Mouse (Mus musculus): Measurements from ENCODE around the gene Ntn5.
A peak's percentile ranks its signal among the peaks of the same experiment; 100 is the strongest.

Gene Ntn5

DNA sequence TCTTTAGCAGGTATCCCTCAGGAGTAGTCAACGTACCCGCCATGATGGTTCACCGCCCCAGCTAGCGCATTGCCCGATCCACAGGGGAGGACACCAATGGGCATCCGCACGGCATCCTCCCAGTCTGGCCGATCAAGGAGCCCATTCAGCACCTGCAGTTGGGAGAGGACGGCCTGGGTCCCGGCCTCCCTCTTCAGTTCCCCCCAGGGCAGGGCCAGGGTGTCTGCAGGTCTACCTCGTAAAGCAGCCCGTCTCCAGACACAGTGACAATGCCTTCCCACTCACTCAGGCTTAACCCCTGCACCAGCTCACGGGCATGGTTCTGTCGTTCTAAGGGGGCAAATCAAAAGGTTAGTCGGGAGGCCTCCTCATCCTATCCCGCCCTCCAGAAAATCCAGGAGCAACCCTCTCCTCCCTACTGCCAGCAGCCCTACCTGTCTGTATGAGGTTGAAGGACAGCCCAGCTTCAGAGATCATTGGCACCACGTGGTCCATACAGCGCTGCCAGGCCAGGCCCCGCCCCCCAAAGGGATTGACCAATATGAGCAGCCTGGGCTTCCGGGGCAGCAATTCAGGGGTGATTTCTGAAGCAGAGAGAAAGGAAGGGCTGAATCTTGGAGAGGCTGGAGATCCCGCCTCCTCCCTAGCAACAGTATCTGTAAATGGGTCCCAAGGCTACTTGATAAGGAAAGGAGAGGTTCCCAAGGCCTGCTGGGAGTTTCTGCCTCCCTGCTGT lies 28.4 kb downstream of the Ntn5 start:
- DNase-seq (ENCODE audit: low spot score in 2 of 2) = no peak

DNA sequence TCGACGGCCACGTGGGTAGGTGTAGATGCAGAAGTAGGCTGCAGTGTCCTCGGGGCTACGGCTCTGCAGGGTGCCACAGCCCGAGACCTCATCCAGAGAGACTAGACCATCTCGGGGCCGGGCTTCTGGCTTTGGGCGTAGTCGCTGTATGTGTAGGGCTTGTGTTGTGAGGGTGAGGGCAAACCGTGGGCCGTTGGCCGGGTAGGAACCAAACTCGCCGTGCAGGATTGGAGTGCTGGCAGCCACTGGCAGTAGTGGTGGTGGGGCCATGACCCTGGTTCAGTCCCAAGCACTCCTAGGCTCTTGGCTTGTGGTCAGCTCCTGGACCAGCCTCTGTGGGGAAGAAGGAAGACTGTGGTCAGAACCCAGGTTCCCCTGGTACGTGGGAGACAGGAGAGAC lies 29.6 kb downstream of the Ntn5 start:
- DNase-seq (ENCODE audit: low spot score in 2 of 2) = no peak

DNA sequence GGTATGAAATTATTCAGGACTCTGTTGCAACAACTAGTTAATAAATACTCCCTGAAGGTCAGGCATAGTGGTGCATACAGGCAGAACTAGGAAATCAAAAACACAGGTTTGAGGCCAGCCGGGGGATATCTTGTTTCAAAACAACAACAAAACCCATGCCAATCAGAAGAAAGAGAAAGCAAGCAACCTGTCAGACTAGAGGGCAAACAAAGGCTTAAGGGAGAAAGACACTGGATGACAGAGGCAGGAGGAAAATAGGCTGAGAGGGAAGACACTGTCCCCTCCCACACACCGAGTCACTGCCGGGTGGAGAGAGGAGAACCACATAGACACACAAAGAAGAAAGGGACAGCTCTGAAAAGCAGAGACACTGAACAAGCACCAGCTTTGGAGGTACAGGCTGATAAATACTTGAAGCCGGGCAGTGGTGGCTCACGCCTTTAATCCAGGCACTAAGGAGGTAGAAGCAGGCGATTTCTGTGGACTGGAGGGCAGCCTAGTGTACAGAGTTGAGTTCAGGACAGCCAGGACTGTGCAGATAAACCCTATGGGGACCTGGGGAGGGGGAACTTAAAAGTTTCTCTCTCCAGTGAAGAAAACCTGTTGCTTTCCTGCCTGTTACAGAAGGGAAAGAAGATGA lies 30.2 kb downstream of the Ntn5 start:
- DNase-seq (ENCODE audit: low spot score in 2 of 2) = no peak

DNA sequence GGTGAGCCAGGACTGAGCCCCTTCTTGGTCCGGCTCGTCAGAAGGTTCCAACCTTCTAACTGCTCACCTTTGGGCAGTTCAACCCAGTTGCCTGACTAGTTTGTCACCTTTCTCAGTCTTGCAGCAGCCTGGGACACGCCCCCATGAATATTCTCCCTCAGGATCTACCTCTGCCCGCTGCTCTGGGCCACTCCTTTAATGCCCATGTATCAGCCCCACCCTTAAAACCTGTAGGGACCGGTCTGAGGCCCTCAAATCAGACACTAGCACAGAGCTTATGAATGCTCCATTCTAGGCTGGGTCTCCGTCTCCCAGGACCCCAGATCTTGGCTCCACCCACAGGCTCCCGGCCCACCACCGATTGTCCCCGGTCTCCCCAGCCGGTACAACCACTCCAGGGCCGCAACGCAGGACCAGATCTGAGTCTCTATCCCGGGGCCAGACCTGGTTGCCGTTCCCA lies 30.8 kb downstream of the Ntn5 start:
- DNase-seq (ENCODE audit: low spot score in 2 of 2) = no peak

DNA sequence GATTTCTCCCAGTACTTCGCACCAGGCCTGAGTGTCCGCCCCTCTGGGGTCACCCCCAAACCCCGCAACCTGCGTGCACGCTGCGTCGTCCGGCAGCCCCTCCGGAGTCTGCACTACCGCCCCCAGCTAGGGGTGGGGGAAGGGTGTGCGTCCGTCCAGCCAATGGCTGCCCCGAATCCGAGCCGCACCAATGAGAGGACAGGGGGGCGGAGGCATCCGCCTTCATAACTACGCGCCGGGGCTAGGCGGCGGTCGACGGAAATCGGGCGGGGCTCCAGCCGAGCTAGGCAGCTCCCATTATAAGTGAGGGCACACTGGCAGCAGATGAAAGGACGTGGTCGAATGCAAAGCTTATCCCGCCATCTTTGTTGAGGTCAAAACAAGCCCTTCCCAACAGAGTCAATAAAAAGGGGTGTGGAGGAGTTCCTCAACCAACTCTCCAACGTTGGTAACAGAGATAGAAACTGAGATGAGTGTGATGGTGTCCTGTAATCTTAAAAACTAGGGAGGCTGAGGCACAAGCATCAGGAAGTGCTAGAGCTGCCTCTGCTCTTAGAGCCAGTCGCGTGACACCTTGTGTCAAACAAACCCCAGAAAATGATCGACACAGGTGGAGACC lies 31.4 kb downstream of the Ntn5 start, which contains the start of gene Rpl18:
Rpl18 (plus strand) TSS at position 368 of the 619 bp plus-strand sequence.
- peak; percentile 93 to 97 for DNase-seq (ENCODE audit: low spot score in 2 of 2)

DNA sequence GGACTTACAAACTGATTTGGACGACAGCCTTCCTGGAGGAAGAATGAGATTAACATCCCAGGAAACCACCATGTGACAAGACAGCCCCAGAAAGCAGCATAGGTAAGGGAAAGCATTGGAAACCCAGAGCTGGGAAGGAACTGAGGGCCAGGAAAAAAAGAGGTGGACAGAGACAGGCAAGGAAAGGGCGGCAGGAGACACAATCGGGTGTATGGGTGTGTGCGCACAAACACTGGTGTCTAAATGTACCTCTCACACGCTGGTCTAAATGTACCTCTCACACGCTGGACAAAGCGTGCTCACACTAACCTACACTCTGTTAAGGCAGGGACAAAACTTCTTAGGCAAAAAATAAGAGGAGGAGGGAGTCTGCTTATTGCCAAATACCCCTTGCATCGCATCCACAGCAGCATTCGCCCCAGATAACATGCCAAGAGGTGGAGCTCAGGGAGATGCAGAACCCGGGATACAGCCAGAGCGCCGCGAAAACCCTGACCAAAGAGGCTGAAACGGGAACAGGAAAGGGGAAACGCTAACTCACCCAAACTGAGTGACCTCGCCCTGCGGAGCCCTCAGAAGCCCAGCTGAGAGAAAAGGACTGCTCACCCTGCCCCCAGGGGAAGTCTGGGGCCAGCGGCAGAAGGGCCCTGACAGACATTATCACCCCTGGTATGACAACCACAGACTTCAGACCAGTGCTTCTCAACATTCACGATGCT lies 32.1 kb downstream of the Ntn5 start:
- DNase-seq (ENCODE audit: low spot score in 2 of 2) = no peak

DNA sequence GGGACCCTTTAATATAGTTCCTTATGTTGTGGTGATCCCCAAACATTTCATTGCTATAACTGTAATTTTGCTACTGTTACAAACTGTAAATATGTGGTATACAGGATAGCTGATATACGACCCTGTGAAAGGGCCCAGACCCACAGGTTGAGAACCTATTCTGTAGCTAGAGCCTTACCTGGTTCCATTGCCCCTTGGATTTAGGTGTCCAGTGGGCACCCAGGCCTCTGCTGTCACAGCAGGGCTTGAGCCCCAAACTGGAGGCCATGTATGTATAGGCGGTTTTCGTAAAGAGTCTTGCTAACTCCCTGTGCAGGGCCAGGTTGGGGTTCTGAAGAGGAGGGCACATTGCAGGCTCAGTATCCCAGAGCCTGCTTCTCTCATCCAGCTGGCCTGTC lies 32.6 kb downstream of the Ntn5 start:
- DNase-seq (ENCODE audit: low spot score in 2 of 2) = no peak

DNA sequence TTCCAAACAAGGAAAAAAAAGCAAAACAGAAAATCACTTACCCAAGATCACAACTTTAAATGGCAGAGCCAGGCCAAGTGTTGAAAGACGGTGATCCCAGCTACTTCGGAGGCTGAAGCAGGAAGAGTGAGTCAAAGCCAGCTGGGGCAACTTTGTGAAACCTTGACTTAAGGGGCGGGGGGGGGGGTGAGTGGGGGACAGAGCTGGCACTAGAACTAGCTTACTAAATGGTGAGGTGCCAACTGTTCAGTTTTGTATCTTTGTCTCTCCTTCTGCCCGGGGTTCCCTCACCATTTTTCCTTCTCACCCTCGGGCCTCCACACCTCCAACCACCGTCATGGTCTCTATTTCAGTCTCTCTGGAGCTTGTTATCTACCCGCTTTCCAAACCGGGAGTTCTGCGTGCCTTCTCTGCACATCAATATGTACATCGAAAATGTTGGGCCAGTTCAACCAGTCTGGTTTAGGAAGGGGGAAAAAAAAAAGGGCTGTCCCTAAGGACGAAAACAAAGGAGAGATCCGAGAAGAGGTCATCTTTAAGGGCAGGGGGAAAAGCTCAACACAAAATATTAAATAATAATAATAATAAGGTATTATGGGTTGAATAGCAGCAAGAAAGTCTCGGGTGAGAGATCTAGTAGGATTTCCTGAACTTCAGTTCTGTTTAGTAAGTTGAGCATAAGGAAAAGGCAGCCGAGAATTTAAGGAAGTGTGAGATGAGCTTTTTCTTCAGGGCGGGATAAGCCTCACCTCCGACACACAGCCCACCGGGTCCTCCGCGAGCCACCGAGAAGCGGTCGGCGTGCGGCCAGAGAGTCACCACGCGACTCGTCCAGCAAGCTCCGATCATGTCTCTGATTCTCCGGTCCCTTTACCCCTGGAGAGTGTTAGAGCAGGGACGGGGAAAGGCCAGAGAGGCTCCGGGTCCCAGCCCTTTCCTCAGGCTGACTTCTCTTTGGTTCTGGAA lies 33.4 kb downstream of the Ntn5 start:
- no peak for DNase-seq (ENCODE audit: low spot score in 2 of 2)

DNA sequence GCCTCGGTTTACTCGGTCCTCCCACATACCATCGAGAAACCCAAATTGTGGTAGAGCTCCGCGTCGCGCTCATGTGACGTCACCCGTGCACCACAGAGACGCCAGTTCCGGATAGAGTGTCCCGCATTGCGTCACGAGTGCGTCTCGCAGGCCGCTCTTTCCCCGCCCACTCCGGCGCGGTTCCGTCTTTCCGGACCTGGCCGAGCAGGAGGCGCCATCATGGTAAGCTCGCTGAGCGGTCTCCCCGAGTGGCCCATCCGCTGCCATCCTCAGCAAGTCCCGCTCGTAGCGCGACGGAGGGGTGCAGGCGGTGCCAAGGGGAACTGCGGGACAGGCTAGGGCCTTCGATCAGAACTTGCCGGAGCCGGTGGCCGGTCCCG lies 34.1 kb downstream of the Ntn5 start, which contains the start of gene Sphk2:
Sphk2 (minus strand) TSS at position 85 of the 380 bp plus-strand sequence.
- DNase-seq (ENCODE audit: low spot score in 2 of 2) = peak; percentile 97 to 98

DNA sequence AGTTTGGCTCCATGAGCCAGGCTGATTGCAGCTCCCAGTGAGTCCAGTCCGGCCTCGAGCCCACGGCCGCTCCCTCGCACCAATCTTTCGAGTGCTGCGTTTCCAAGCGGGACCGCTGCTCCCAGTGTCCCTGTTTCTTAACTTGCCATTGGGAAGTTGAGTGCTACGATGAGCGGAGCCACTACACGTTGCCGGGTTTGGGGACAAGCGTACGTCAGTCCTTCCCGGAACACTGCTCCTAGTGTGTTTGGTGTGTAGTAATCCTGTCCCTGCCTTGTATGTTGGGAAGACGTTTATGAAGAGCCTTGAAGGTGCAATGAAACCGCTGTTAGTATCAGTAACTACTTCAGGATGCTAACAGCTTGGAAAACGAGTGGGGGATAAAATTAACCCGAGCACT lies 34.5 kb downstream of the Ntn5 start:
- no peak for DNase-seq (ENCODE audit: low spot score in 2 of 2)

DNA sequence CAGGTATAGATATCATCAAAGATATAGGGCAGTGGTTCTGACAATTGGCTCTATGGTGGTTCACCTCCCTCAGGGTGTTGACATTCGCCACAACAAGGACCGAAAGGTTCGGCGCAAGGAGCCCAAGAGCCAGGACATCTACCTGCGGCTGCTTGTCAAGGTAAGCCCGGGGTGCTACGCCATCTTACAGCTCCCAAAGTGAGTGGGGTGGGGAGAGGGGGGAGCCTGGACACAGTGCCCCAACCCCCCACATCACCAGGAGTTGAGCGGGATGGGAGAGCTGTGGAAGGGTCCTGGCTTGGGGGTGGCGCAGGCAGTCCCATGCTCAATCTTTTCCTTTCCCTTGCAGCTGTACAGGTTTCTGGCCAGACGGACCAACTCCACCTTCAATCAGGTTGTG lies 35.4 kb downstream of the Ntn5 start:
- DNase-seq (ENCODE audit: low spot score in 2 of 2) = no peak

DNA sequence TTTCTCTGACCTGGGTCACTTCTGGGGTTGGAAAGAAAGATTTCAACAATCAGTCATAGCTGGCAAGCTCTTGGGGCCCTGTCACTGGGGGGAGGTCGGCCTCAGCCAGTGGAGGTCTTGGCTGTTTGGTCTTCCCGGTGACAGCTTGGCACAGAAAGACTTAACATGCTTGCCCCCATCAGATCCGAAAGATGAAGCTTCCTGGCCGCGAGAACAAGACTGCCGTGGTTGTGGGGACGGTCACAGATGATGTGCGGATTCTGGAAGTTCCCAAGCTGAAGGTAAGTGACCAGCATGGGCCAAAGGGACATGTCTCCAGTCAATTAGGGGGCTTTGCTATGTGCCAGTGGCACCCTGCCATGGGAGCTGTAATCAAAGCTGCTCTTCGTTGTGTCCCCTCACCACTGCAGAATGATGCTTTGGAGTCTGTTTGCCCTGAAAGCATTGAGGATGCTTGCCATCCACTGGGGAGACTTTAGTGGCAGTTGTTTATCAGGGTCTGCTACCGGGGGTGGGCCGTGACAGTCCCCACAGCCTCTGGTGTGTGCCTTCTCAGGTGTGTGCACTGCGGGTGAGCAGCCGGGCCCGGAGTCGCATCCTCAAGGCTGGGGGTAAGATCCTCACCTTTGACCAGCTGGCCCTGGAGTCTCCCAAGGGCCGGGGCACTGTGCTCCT lies 36.1 kb downstream of the Ntn5 start:
- DNase-seq (ENCODE audit: low spot score in 2 of 2) = no peak

DNA sequence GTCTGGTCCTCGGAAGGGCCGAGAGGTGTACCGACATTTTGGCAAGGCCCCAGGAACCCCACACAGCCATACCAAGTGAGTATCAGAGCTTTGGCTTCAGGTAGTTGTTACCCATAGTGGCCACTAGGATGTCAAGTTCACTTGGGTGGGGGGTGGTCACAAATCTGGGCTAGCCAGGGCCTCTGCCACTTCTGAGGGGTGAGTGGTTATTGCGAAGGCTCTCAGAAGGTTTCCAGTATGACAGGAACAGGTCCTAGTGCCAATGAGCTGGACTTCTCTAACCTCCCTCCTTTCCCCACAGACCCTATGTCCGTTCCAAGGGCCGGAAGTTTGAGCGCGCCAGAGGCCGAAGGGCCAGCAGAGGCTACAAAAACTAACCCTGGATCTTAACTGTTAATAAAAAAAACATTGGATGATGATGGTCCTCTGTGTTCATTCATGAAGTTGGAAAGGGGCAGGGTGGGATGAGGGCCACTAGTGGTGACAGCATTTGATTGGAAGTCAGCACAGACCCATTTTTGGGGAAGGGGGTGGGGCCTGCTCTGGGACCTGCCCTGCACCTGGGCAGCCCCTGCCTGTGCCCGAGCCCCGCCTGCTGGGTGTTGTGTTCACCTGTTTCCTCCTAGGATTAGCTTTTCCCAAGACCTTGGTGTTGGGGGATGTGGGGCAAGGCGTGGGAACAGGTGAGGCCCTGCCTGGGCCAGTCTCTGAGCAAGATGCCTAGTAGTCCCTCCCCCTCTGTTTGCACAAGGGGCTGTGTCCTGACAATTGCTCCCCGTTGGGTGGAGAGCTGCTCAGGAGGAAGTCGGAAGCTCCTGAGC lies 36.8 kb downstream of the Ntn5 start, which contains the start of gene Fam83e:
Fam83e (plus strand) TSS at position 800 of the 821 bp plus-strand sequence.
- DNase-seq (ENCODE audit: low spot score in 2 of 2) = no peak

DNA sequence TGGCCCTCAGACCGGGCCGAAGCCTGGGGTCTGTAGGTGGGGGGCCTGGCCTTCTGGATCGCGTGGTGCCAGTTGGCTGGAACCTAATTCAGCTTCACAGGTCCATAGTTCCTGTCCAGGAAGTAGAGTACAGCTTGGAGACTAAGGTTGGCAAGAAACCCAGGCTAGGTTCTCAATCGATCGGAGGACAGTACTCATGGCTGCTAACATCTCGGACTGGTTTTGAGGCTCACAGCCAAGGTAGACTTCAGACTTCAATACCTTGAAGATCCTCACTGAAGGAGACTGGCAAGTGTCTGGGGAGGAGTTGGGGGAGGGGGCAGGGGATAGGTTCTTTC lies 37.4 kb downstream of the Ntn5 start:
- no peak for DNase-seq (ENCODE audit: low spot score in 2 of 2)

DNA sequence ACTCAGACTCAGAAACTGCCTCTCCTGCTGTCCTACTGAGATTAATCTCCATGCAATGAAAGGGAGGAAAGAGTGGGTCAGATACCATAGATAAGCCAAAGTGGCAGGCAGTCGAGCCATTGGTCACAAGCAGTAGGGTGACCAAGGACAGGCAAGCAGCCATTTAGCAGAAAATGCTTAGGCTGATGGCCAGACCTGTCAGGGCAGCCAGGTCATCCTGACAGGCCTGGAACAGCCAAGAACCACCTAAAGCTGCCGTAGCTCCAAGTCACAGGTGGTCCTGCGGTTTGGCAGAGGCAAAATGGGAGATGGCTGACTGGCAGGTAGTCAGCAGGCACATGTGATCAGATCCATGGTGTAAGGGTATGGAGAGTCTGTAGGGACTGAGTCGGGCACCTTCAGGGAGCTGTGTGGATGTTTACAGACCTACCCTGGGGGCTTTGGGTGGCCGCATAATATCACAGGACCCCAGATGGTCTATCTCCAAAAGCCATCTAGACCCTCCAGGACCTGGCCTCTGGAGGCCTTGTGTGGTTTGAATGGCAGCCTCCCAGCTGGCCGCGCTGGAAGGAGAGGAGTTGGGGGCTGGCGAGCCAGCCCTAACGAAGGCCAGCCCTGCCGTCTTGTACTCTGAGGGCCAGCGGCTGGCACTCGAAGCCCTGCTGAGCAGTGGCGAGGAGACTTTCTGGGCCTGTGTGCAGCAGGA lies 38.0 kb downstream of the Ntn5 start:
- DNase-seq (ENCODE audit: low spot score in 2 of 2) = no peak

DNA sequence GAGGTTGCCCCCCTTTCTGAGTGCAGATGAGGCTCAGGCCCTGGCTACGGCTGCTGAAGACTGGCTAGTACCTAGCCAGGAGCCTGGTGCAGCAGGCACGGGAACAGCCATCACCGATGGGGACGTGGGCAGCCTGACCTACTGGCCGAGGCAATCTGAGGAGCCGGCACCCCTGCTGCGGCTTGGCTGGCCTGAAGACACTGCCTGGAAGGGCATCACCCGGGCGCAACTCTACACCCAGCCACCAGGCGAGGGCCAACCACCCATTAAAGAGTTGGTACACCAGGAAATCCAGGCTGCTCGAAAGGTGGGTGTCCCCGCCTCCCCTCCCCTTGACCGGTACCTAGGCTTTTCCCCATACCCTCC lies 38.5 kb downstream of the Ntn5 start:
- no peak for DNase-seq (ENCODE audit: low spot score in 2 of 2)

DNA sequence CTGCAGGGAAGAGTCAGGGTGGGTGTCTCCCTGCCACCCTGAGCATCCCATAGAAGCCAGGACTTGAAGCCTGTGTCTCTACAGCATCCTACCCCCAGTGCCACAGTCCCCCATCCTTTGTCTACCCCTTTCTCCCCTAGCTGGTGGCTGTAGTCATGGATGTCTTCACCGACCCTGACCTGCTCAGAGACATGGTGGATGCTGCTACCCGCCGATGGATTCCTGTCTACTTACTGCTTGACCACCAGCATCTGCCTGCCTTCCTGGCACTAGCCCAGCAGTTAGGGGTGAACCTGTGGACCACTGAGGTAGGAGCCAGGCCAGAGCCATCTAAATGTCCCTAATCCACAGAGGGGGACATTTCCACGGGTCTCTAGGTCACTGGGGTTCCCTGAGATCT lies 39.5 kb downstream of the Ntn5 start:
- DNase-seq (ENCODE audit: low spot score in 2 of 2) = no peak

DNA sequence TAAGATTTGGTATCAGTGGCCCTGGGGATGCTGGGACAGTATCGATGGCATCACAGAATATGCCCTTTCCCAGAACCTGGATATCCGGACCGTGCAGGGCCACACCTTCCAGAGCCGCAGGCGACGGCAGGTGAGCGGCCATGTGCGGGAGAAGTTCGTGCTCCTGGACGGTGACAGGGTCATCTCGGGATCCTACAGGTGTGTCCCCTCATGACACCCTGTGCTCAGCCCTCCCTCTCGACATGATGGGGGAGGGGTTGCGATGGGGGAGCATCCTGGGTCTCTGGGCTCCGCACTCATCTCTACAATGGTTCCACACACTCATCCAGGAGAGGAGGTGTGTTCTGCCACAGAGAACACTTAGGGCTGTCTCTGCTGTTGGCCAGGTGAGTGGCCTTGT lies 40.0 kb downstream of the Ntn5 start:
- no peak for DNase-seq (ENCODE audit: low spot score in 2 of 2)

DNA sequence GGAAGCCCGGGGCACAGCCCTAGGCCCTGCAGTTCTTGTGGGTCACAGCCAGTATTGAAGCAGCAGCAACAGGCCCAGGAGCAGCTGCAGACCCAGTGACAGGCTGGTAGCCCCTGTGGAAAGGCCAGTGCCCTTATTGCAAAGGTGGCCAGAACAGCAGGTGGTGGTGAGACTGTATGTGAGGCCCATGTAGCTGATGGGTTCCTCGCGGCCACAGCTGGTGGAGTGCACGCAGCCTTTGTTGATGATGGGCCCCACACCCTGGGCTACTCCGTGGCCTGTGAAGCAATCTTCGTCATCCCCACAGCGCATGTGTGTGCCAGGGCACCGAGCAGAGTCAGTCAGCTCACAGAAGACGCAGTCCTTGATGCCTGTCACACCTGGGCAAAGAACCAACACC lies 41.3 kb downstream of the Ntn5 start:
- no peak for DNase-seq (ENCODE audit: low spot score in 2 of 2)
